ENCODE assay signal across 8 mouse cellular contexts in genomic region chr2:34638955-34639650, GRCm38 (mm10).
A peak's percentile ranks its signal among the peaks of the same experiment; 100 is the strongest.
DNase-seq lines count a peak whose midpoint lies in the region; ATAC-seq and TF ChIP-seq lines count a peak whose summit lies in the region.

No protein-coding gene starts in this region.

- ATAC-seq in hindbrain, embryonic 12.5 days (ENCODE audit: low FRiP score) = peak; percentile 68
- peak; percentile 80 for ATAC-seq in lung, postnatal 0 days

- H3K9ac ChIP-seq in MEL (ENCODE audit: control insufficient read depth, low read depth, low read length, poor library complexity, severe bottlenecking) = peak overlapping the region; percentile 90
- H3K9ac ChIP-seq in hindbrain, embryonic 12.5 days = peak overlapping the region; percentile 71
- H3K9ac ChIP-seq in lung, postnatal 0 days (replicated peaks; ENCODE audit: low read depth) = no peak overlapping the region

- H3K27ac ChIP-seq in MEL (ENCODE audit: control insufficient read depth, low read depth, low read length) = peak overlapping the region; percentile 13; the same call in 1 of the 2 replicates
- no peak overlapping the region for H3K27ac ChIP-seq in cerebellum, adult 2 months (ENCODE audit: insufficient read depth, low read length)
- H3K27ac ChIP-seq in hindbrain, embryonic 12.5 days = peak overlapping the region; percentile 50; the same call in 1 of the 2 replicates
- H3K27ac ChIP-seq in lung, postnatal 0 days (ENCODE audit: low read length) = no peak overlapping the region

- TF ChIP-seq POLR2A in MEL (IDR thresholded peaks at IDR 0.05; ENCODE audit: control insufficient read depth in 1 of 2, insufficient read depth in 1 of 2, low read depth in 1 of 2, low read length in 2 of 2, poor library complexity in 1 of 2) = no peak
- no peak for TF ChIP-seq POLR2A in cerebellum, adult 2 months (IDR thresholded peaks at IDR 0.05; ENCODE audit: borderline replicate concordance, insufficient read depth, low read length)

- TF ChIP-seq RAD21 in MEL (IDR thresholded peaks at IDR 0.05; ENCODE audit: low read depth, low read length) = peak; percentile 96

- peak overlapping the region; percentile 70 to 76 for H3K4me3 ChIP-seq in MEL (ENCODE audit: control insufficient read depth in 1 of 2, insufficient read depth in 1 of 2, low read depth in 2 of 2, low read length in 2 of 2)
- H3K4me3 ChIP-seq in cerebellum, adult 2 months (replicated peaks; ENCODE audit: insufficient read depth, low read depth, low read length) = peak overlapping the region; percentile 28
- H3K4me3 ChIP-seq in hindbrain, embryonic 12.5 days = peak overlapping the region; percentile 36
- H3K4me3 ChIP-seq in lung, postnatal 0 days (ENCODE audit: low read depth, low read length) = peak overlapping the region; percentile 26; the same call in 1 of the 2 replicates

- 11% methylated on average over 37 of the region's 37 CpGs for WGBS in cerebellum, adult 2 months
- WGBS in hindbrain, embryonic 12.5 days = 14% methylated on average over 36 of the region's 37 CpGs
- WGBS in lung, postnatal 0 days = 12% methylated on average over 37 of the region's 37 CpGs

- H3K4me2 ChIP-seq in hindbrain, embryonic 12.5 days (replicated peaks) = peak overlapping the region; percentile 84
- H3K4me2 ChIP-seq in lung, postnatal 0 days (replicated peaks; ENCODE audit: low read depth, low read length) = peak overlapping the region; percentile 69

- no peaks in the 10 kb centered on the region for H3K9me3 ChIP-seq in MEL (replicated peaks; ENCODE audit: insufficient read depth, low read length)
- H3K9me3 ChIP-seq in hindbrain, embryonic 12.5 days (replicated peaks) = no peaks in the 10 kb centered on the region
- no peaks in the 10 kb centered on the region for H3K9me3 ChIP-seq in lung, postnatal 0 days (ENCODE audit: low read length)

- peak; percentile 90 for DNase-seq in MEL (ENCODE audit: low read depth, low spot score)
- peak; percentile 79 to 87 for DNase-seq in cerebellum, adult 2 months
- DNase-seq in frontal cortex, postnatal 10 days (ENCODE audit: low spot score in 2 of 2) = peak; percentile 58 to 85
- peak; percentile 93 for DNase-seq in layer of hippocampus, postnatal 10 days (ENCODE audit: low spot score in 2 of 2)
- peak; percentile 85 for DNase-seq in lung, postnatal 0 days (ENCODE audit: low spot score)
- DNase-seq in ovary, postnatal 14 days (ENCODE audit: low spot score) = peak; percentile 78
- peak; percentile 73 to 86 for DNase-seq in thymus, postnatal 10 days (ENCODE audit: low spot score in 2 of 2)

- peaks cover 0 to 3% of the 10 kb centered on the region in 2 experiments; a peak in 2 of 4 replicates for H3K4me1 ChIP-seq in MEL (ENCODE audit: control insufficient read depth in 1 of 2, insufficient read depth in 2 of 2, low read length in 2 of 2)
- no peaks in the 10 kb centered on the region for H3K4me1 ChIP-seq in cerebellum, adult 2 months (ENCODE audit: control insufficient read depth, insufficient read depth, low read length)
- peaks cover 18% of the 10 kb centered on the region for H3K4me1 ChIP-seq in hindbrain, embryonic 12.5 days
- peaks cover 4% of the 10 kb centered on the region; the same call in 1 of the 2 replicates for H3K4me1 ChIP-seq in lung, postnatal 0 days (ENCODE audit: insufficient read depth, low read depth, low read length)

- TF ChIP-seq CTCF in MEL (IDR thresholded peaks at IDR 0.05 in 2 of 3, conservative IDR thresholded peaks at IDR 0.05 in 1 of 3; ENCODE audit: control insufficient read depth in 1 of 3, insufficient read depth in 1 of 3, low read depth in 2 of 3, low read length in 3 of 3, poor library complexity in 1 of 3, severe bottlenecking in 1 of 3) = peak; percentile 65 to 94 (median 93)
- peak; percentile 97 for TF ChIP-seq CTCF in cerebellum, adult 2 months (IDR thresholded peaks at IDR 0.05; ENCODE audit: borderline replicate concordance, insufficient read depth, low read depth, low read length)
- TF ChIP-seq CTCF in lung, postnatal 0 days (IDR thresholded peaks at IDR 0.05) = peak; percentile 91

- no peaks in the 10 kb centered on the region for H3K27me3 ChIP-seq in MEL (ENCODE audit: control insufficient read depth in 1 of 2, insufficient read depth in 2 of 2, low read length in 2 of 2)
- H3K27me3 ChIP-seq in cerebellum, adult 2 months (ENCODE audit: control insufficient read depth, insufficient read depth, low read length) = no peaks in the 10 kb centered on the region
- no peaks in the 10 kb centered on the region for H3K27me3 ChIP-seq in hindbrain, embryonic 12.5 days
- no peaks in the 10 kb centered on the region for H3K27me3 ChIP-seq in lung, postnatal 0 days (replicated peaks; ENCODE audit: insufficient read depth, low read length)

- no peak for TF ChIP-seq EP300 in MEL (IDR thresholded peaks at IDR 0.05; ENCODE audit: low read depth in 1 of 2, low read length in 2 of 2)
- no peak for TF ChIP-seq EP300 in lung, postnatal 0 days (IDR thresholded peaks at IDR 0.05)

- H3K79me2 ChIP-seq in MEL (ENCODE audit: control insufficient read depth, insufficient read depth, low read length, poor library complexity) = peaks cover 1% of the 10 kb centered on the region; the same call in 1 of the 2 replicates

- no peaks in the 10 kb centered on the region; a peak in 1 of 4 replicates for H3K36me3 ChIP-seq in MEL (ENCODE audit: control insufficient read depth in 1 of 2, insufficient read depth in 2 of 2, low read length in 2 of 2)
- H3K36me3 ChIP-seq in hindbrain, embryonic 12.5 days = no peaks in the 10 kb centered on the region
- no peaks in the 10 kb centered on the region for H3K36me3 ChIP-seq in lung, postnatal 0 days (ENCODE audit: insufficient read depth, low read length)

TF ChIP-seq in MEL, 35 proteins besides CTCF, POLR2A, EP300 and RAD21:
- peak; percentile 76 for TF ChIP-seq SMC3 (IDR thresholded peaks at IDR 0.05; ENCODE audit: low read depth, low read length)
- 0 out of 2 replicates have a peak, but pooled peaks have one; percentile 23 for TF ChIP-seq HCFC1 (IDR thresholded peaks at IDR 0.05; ENCODE audit: low read depth, low read length)
- TF ChIP-seq TCF12 (IDR thresholded peaks at IDR 0.05; ENCODE audit: low read depth, low read length) = no peak
- peak; percentile 92 for TF ChIP-seq MXI1 (IDR thresholded peaks at IDR 0.05; ENCODE audit: low read depth, low read length)
- TF ChIP-seq ETS1 (IDR thresholded peaks at IDR 0.05; ENCODE audit: low read depth, low read length) = no peak
- TF ChIP-seq MAX (IDR thresholded peaks at IDR 0.05; ENCODE audit: low read length) = peak; percentile 67
- no peak for TF ChIP-seq BHLHE40 (IDR thresholded peaks at IDR 0.05; ENCODE audit: borderline replicate concordance, low read depth, low read length)
- 0 out of 2 replicates have a peak, but pooled peaks have one; percentile 17 for TF ChIP-seq MAZ (IDR thresholded peaks at IDR 0.05; ENCODE audit: low read depth, low read length)
- TF ChIP-seq MYC (IDR thresholded peaks at IDR 0.05; ENCODE audit: low read depth, low read length) = peak; percentile 92
- peak; percentile 65; the same call in 1 of the 2 replicates for TF ChIP-seq SIN3A (IDR thresholded peaks at IDR 0.05; ENCODE audit: low read length)
- peak; percentile 81 for TF ChIP-seq ZC3H11A (IDR thresholded peaks at IDR 0.05; ENCODE audit: low read depth, low read length)

Comparison
In these comparisons a context has a peak if more than half of its experiments do, and no peak if none do; other contexts are left out.
1. H3K27ac ChIP-seq: peak in MEL (single experiment) and hindbrain, embryonic 12.5 days (single experiment); none in cerebellum, adult 2 months (single experiment) and lung, postnatal 0 days (single experiment).
2. Peak in every context shown above with its lines, with median percentiles within 50 percentile points of each other: DNase-seq, H3K4me3 ChIP-seq and CTCF ChIP-seq.